Mouse (Mus musculus): ENCODE measurements around the gene Abcc9. TPM values are rescaled to one million over a fixed set of nuclear protein-coding genes. Genes with fewer than 3 reads are reported as not detected.

Gene Abcc9
- polyA plus RNA-seq, 1 experiment from 2014 or later = 1.5 TPM

DNA sequence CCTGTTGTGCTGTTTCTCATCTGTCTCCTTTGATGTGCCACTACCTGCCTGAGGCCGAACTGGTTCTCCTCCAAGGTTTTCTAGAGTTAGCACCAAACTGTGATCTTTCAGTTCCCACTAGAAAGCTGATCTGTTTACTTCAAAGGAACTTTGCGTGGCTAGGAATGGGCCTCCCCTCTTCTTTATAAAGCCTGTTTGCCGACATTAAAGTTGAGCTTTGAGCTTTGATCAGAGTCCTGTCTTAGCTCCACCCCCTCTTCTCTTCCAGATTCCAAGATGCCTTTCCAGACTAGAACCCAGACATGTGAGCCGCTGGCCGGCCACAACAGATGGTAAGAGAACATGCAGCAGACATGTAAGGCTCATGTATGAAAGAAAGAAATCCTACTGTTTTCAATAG is 47.6 kb downstream of the Abcc9 start:
- ATAC-seq (ENCODE audit: insufficient read depth, low FRiP score, low TSS enrichment) = no peak
- Histone ChIP-seq H3K9ac (ENCODE audit: low read length) (no peak overlapping the region), H3K27ac (ENCODE audit: low read depth, low read length) (no peak overlapping the region), H3K4me1 (ENCODE audit: control insufficient read depth, insufficient read depth, low read length) (no peaks in the 10 kb centered on the region), H3K36me3 (ENCODE audit: control insufficient read depth, insufficient read depth, low read length) (no peaks in the 10 kb centered on the region), H3K9me3 (ENCODE audit: control insufficient read depth, low read length) (no peaks in the 10 kb centered on the region), H3K27me3 (ENCODE audit: control insufficient read depth, insufficient read depth, low read length) (no peaks in the 10 kb centered on the region), H3K4me2 (ENCODE audit: low read depth) (no peak overlapping the region), H3K4me3 (ENCODE audit: low read depth, low read length) (no peak overlapping the region)
- no peak for DNase-seq (ENCODE audit: low spot score)
- 52% methylated on average over 5 of the region's 5 CpGs for WGBS

DNA sequence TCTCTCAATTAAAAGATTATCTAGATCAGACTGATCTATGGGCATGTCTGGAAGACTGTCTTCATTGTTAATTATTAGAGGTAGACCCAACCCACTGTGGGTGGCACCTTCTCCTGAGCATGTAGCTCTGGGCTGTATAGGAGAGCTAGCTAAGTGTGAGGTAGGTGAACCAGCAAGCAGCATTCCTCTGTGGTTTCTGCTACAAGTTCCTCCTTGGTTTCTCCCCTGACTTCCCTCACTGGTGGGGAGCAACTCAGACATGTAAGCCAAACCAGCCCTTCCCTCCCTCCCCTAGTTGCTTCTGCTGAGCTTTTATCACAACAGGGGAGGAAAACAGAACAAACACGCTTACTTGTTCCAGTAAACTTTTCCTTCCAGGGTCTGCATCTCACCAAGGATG is 49.9 kb downstream of the Abcc9 start:
- H3K27ac ChIP-seq (ENCODE audit: low read depth, low read length) = no peak overlapping the region
- ATAC-seq (ENCODE audit: insufficient read depth, low FRiP score, low TSS enrichment) = no peak
- 94% methylated on average over 1 of the region's 1 CpGs for WGBS
- H3K4me1 ChIP-seq (ENCODE audit: control insufficient read depth, insufficient read depth, low read length) = no peaks in the 10 kb centered on the region
- H3K27me3 ChIP-seq (ENCODE audit: control insufficient read depth, insufficient read depth, low read length) = no peaks in the 10 kb centered on the region
- H3K9ac ChIP-seq (ENCODE audit: low read length) = no peak overlapping the region
- no peaks in the 10 kb centered on the region for H3K36me3 ChIP-seq (ENCODE audit: control insufficient read depth, insufficient read depth, low read length)
- H3K9me3 ChIP-seq (ENCODE audit: control insufficient read depth, low read length) = no peaks in the 10 kb centered on the region
- no peak overlapping the region for H3K4me2 ChIP-seq (ENCODE audit: low read depth)
- H3K4me3 ChIP-seq (ENCODE audit: low read depth, low read length) = no peak overlapping the region
- DNase-seq (ENCODE audit: low spot score) = no peak

DNA sequence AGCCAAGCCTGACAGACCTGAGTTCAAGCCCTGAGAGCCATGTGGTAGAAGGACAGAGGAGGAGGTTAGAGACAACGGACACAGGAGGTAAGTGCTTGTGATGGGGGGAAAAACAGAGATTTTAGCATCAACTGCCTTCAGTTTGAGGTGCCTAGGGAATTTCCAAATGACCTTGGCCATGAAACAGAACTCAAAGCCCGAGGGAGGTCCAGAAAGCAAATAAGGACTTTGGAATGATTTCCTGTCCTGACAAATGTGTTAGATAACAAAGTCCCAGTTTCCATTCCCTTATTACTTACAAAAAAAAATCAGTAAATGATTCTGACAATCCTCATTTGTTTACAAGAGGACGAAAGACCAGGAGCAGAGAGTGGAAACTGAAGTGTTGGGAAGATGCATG is 52.8 kb downstream of the Abcc9 start:
- Histone ChIP-seq H3K27me3 (ENCODE audit: control insufficient read depth, insufficient read depth, low read length) (no peaks in the 10 kb centered on the region), H3K27ac (ENCODE audit: low read depth, low read length) (no peak overlapping the region), H3K9ac (ENCODE audit: low read length) (no peak overlapping the region), H3K4me2 (ENCODE audit: low read depth) (no peak overlapping the region), H3K4me3 (ENCODE audit: low read depth, low read length) (no peak overlapping the region), H3K36me3 (ENCODE audit: control insufficient read depth, insufficient read depth, low read length) (no peaks in the 10 kb centered on the region), H3K9me3 (ENCODE audit: control insufficient read depth, low read length) (no peaks in the 10 kb centered on the region), H3K4me1 (ENCODE audit: control insufficient read depth, insufficient read depth, low read length) (no peaks in the 10 kb centered on the region)
- 75% methylated on average over 3 of the region's 3 CpGs for WGBS
- ATAC-seq (ENCODE audit: insufficient read depth, low FRiP score, low TSS enrichment) (no peak), DNase-seq (ENCODE audit: low spot score) (no peak)

DNA sequence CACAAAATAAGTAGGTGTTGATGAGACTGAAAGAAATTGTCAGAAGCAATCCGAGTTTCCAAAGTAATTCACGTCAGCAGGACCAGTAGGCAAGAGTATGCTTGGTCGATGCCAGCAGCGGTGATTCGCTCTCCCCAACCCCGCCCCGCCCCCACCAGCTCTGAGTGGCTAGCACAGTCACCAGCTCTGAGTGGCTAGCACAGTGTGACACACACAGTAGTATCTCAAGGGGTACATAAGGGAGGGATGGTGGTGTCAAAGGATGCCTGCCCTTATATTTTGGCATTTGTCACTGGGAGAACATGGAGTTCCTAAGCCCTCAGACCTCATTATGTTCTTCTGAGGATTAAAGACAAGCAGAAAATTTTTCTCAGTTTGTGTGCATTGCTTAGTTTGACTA is 56.6 kb downstream of the Abcc9 start:
- no peaks in the 10 kb centered on the region for H3K36me3 ChIP-seq (ENCODE audit: control insufficient read depth, insufficient read depth, low read length)
- no peaks in the 10 kb centered on the region for H3K9me3 ChIP-seq (ENCODE audit: control insufficient read depth, low read length)
- no peak overlapping the region for H3K27ac ChIP-seq (ENCODE audit: low read depth, low read length)
- WGBS = 74% methylated on average over 7 of the region's 7 CpGs
- H3K27me3 ChIP-seq (ENCODE audit: control insufficient read depth, insufficient read depth, low read length) = no peaks in the 10 kb centered on the region
- no peak overlapping the region for H3K4me3 ChIP-seq (ENCODE audit: low read depth, low read length)
- ATAC-seq (ENCODE audit: insufficient read depth, low FRiP score, low TSS enrichment) (0 out of 2 replicates have a peak, but pooled peaks have one; percentile 50), DNase-seq (ENCODE audit: low spot score) (no peak)
- H3K4me1 ChIP-seq (ENCODE audit: control insufficient read depth, insufficient read depth, low read length) = no peaks in the 10 kb centered on the region
- H3K9ac ChIP-seq (ENCODE audit: low read length) = no peak overlapping the region
- H3K4me2 ChIP-seq (ENCODE audit: low read depth) = no peak overlapping the region

DNA sequence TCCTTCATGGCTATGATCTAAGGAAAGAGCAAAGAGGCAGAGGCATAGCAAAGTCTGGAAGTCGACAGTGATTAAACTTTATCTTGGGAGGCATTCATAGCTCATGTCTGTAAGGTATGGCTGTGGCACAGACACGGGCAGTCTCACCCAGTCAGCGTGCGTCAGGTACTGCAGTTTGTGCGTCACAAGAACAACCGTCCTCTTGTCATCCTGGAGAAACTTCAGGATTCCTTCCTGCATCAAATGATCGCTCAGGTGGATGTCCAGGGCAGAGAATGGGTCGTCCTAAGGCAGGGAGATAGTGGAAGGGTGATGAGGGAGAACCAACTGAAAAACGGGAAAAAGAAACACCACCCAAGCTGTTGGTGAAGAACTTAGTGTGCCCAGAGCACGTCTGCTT is 62.8 kb downstream of the Abcc9 start:
- ATAC-seq (ENCODE audit: insufficient read depth, low FRiP score, low TSS enrichment) = no peak
- Histone ChIP-seq H3K27ac (ENCODE audit: low read depth, low read length) (no peak overlapping the region), H3K36me3 (ENCODE audit: control insufficient read depth, insufficient read depth, low read length) (no peaks in the 10 kb centered on the region), H3K4me1 (ENCODE audit: control insufficient read depth, insufficient read depth, low read length) (no peaks in the 10 kb centered on the region), H3K9me3 (ENCODE audit: control insufficient read depth, low read length) (no peaks in the 10 kb centered on the region), H3K9ac (ENCODE audit: low read length) (no peak overlapping the region), H3K4me3 (ENCODE audit: low read depth, low read length) (no peak overlapping the region), H3K27me3 (ENCODE audit: control insufficient read depth, insufficient read depth, low read length) (no peaks in the 10 kb centered on the region), H3K4me2 (ENCODE audit: low read depth) (no peak overlapping the region)
- 85% methylated on average over 10 of the region's 10 CpGs for WGBS
- DNase-seq (ENCODE audit: low spot score) = no peak

DNA sequence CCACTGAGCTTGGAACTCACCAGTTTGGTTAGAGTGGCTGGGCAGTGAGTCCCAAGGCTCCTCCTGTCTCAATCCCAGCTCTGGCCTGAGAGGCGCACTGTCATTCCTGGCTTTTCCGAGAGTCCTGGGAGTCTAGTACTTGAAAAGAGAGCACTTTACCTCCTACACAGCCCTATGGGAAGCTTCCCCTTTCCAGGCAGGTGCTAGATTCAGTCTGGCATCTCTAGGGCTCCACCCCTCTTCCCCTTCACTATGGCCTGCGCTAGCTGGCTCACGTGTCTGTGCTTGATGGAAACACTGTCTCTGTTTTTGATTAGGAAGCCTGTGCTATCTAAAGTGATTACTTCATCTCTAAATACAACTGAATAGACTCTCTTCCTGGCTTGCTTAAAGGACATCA is 66.5 kb downstream of the Abcc9 start:
- Histone ChIP-seq H3K9me3 (ENCODE audit: control insufficient read depth, low read length) (no peaks in the 10 kb centered on the region), H3K4me1 (ENCODE audit: control insufficient read depth, insufficient read depth, low read length) (no peaks in the 10 kb centered on the region), H3K4me3 (ENCODE audit: low read depth, low read length) (no peak overlapping the region), H3K36me3 (ENCODE audit: control insufficient read depth, insufficient read depth, low read length) (no peaks in the 10 kb centered on the region), H3K27ac (ENCODE audit: low read depth, low read length) (no peak overlapping the region), H3K4me2 (ENCODE audit: low read depth) (no peak overlapping the region), H3K27me3 (ENCODE audit: control insufficient read depth, insufficient read depth, low read length) (no peaks in the 10 kb centered on the region), H3K9ac (ENCODE audit: low read length) (no peak overlapping the region)
- 69% methylated on average over 4 of the region's 4 CpGs for WGBS
- ATAC-seq (ENCODE audit: insufficient read depth, low FRiP score, low TSS enrichment) = no peak
- DNase-seq (ENCODE audit: low spot score) = no peak

DNA sequence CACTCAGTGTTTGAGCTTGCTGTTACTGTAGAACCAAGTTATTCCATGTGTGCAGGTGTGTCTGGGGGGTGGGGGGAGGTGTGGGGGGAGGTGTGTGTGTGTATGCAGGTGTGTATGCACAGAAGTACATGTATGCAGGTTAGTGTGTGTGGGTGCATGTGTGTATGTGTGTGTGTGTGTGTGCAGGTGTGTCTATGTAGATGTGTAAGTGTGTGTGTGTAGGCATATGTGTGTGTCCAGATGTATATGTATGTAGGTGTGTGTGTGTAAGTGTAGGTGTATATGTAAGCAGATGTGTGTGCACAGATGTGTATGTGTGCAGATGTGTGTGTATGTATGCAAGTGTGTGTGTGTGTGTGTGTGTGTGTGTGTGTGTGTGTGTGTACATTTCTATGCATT is 66.9 kb downstream of the Abcc9 start:
- DNase-seq (ENCODE audit: low spot score) = no peak
- H3K9ac ChIP-seq (ENCODE audit: low read length) = no peak overlapping the region

DNA sequence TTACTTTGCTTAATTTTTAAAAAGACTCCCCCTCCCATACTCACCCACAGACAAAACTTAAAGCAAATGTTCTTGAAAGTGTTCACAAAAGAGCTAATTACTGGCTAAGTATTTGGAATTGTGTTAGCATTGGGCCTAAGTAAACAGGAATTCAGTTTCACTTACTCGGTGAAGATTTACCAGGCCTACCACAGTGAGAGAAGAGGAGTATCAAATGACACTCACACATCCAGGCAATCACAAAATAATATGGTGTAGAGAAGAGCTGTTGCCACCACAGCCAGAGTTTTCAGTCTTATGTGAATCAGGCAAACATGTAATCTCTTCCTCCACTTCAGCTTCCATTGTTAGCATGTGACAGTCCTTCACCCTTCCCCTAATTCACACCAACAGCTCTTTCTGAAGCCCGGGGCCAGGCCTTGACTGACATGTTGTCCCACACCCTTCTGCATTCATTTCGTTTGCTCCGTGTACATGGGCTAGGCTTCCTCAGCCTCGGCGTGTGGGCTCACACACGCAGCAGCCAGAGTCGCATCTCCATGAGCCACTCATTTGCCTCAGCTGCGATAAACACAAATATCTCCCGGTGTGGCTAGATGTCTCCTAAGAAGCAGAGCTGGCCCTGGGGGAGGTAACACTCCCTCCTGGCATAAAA is 67.5 kb downstream of the Abcc9 start:
- DNase-seq (ENCODE audit: low spot score) = no peak
- Histone ChIP-seq H3K4me3 (ENCODE audit: low read depth, low read length) (no peak overlapping the region), H3K27me3 (ENCODE audit: control insufficient read depth, insufficient read depth, low read length) (no peaks in the 10 kb centered on the region), H3K9me3 (ENCODE audit: control insufficient read depth, low read length) (no peaks in the 10 kb centered on the region), H3K4me1 (ENCODE audit: control insufficient read depth, insufficient read depth, low read length) (no peaks in the 10 kb centered on the region), H3K36me3 (ENCODE audit: control insufficient read depth, insufficient read depth, low read length) (no peaks in the 10 kb centered on the region), H3K4me2 (ENCODE audit: low read depth) (no peak overlapping the region), H3K27ac (ENCODE audit: low read depth, low read length) (no peak overlapping the region), H3K9ac (ENCODE audit: low read length) (no peak overlapping the region)
- 80% methylated on average over 10 of the region's 10 CpGs for WGBS
- ATAC-seq (ENCODE audit: insufficient read depth, low FRiP score, low TSS enrichment) = no peak

More for the DNA sequence above, 66.9 kb downstream of the Abcc9 start:
- H3K36me3 ChIP-seq (ENCODE audit: control insufficient read depth, insufficient read depth, low read length) = no peaks in the 10 kb centered on the region
- no peaks in the 10 kb centered on the region for H3K4me1 ChIP-seq (ENCODE audit: control insufficient read depth, insufficient read depth, low read length)
- H3K27me3 ChIP-seq (ENCODE audit: control insufficient read depth, insufficient read depth, low read length) = no peaks in the 10 kb centered on the region
- H3K4me2 ChIP-seq (ENCODE audit: low read depth) = no peak overlapping the region
- no peak overlapping the region for H3K4me3 ChIP-seq (ENCODE audit: low read depth, low read length)
- no peak overlapping the region for H3K27ac ChIP-seq (ENCODE audit: low read depth, low read length)
- H3K9me3 ChIP-seq (ENCODE audit: control insufficient read depth, low read length) = no peaks in the 10 kb centered on the region
- no peak for ATAC-seq (ENCODE audit: insufficient read depth, low FRiP score, low TSS enrichment)

DNA sequence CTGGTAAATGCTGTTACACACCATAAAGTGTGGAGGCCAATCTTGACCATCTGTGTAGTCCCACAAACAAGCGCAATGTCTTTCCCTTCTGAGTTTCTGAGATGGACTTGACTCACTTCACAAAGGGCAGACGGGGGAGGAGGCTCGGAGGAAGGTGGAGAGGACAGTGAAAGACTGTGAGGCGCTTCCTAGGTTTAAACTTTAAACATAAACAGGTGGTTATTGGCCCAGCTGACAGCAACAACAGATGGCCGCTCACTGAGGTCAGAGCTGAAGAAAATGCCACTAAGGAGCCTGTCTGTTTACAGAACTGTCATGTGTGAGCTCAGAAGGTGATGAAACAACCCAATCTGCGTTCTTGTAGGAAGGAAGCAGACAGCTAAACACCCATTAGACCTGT is 78.8 kb downstream of the Abcc9 start:
- H3K4me2 ChIP-seq (ENCODE audit: low read depth) = no peak overlapping the region
- H3K27ac ChIP-seq (ENCODE audit: low read depth, low read length) = no peak overlapping the region
- WGBS = 66% methylated on average over 6 of the region's 6 CpGs
- H3K36me3 ChIP-seq (ENCODE audit: control insufficient read depth, insufficient read depth, low read length) = no peaks in the 10 kb centered on the region
- no peak for ATAC-seq (ENCODE audit: insufficient read depth, low FRiP score, low TSS enrichment)
- DNase-seq (ENCODE audit: low spot score) = no peak
- no peak overlapping the region for H3K9ac ChIP-seq (ENCODE audit: low read length)
- H3K27me3 ChIP-seq (ENCODE audit: control insufficient read depth, insufficient read depth, low read length) = no peaks in the 10 kb centered on the region
- H3K4me3 ChIP-seq (ENCODE audit: low read depth, low read length) = no peak overlapping the region
- H3K4me1 ChIP-seq (ENCODE audit: control insufficient read depth, insufficient read depth, low read length) = no peaks in the 10 kb centered on the region
- no peaks in the 10 kb centered on the region for H3K9me3 ChIP-seq (ENCODE audit: control insufficient read depth, low read length)
